Mouse (Mus musculus) heart, embryonic 14.5 days (tissue): ENCODE results near the gene Bloc1s4. TPM values are rescaled to one million over a fixed set of nuclear protein-coding genes. Genes with fewer than 3 reads are reported as not detected.

Experiments
- ATAC-seq: fragments of 200-750 bp; cut with Nextera tagmentation; 2 replicates; pipeline ENCODE4 v1.8.0; 2017; ENCODE audit warnings: low read depth, moderate TSS enrichment; ENCODE audit not compliant: insufficient number of reproducible peaks, insufficient read depth, low FRiP score
- H3K27ac ChIP-seq, 2 experiments: fragments of 200-500 bp in 1 of 2; fragments of 300-500 bp in 1 of 2; sonication (generic) in 1 of 2; replicated peaks in 1 of 2; 2 replicates each; pipeline ENCODE4 v1.5.1; 2012 to 2014; ENCODE audit warnings: low read depth in 2 of 2, low read length in 2 of 2, control low read depth in 1 of 2, mild to moderate bottlenecking in 1 of 2, mixed read lengths in 1 of 2; ENCODE audit not compliant: control insufficient read depth in 1 of 2, insufficient read depth in 1 of 2
- H3K27me3 ChIP-seq: fragments of 300-500 bp; sonication (generic); 2 replicates; pipeline ENCODE4 v1.6.1; 2014; ENCODE audit warnings: mild to moderate bottlenecking, low read length, control low read depth; ENCODE audit not compliant: control insufficient read depth, insufficient read depth
- H3K36me3 ChIP-seq: fragments of 300-500 bp; sonication (generic); 2 replicates; pipeline ENCODE4 v1.6.1; 2014; ENCODE audit warnings: mild to moderate bottlenecking, control low read depth, low read length, mixed read lengths; ENCODE audit not compliant: control insufficient read depth, insufficient read depth
- H3K4me1 ChIP-seq, 2 experiments: fragments of 200-500 bp in 1 of 2; fragments of 300-500 bp in 1 of 2; sonication (generic) in 1 of 2; 2 replicates each; pipeline ENCODE4 v1.6.1; 2012 to 2014; ENCODE audit warnings: low read length in 2 of 2, control low read depth in 1 of 2, mixed read lengths in 1 of 2; ENCODE audit not compliant: control insufficient read depth in 2 of 2, insufficient read depth in 2 of 2
- H3K4me2 ChIP-seq: fragments of 300-500 bp; sonication (generic); 2 replicates; pipeline ENCODE4 v1.6.1; 2014; ENCODE audit warnings: mild to moderate bottlenecking, low read length
- H3K4me3 ChIP-seq, 2 experiments: fragments of 200-500 bp in 1 of 2; fragments of 300-500 bp in 1 of 2; sonication (generic) in 1 of 2; 2 replicates each; pipeline ENCODE4 v1.5.1; 2012 to 2014; ENCODE audit warnings: low read length in 2 of 2, mild to moderate bottlenecking in 2 of 2, control low read depth in 1 of 2, low read depth in 1 of 2, moderate library complexity in 1 of 2; ENCODE audit not compliant: control insufficient read depth in 1 of 2, insufficient read depth in 1 of 2
- H3K9ac ChIP-seq: fragments of 300-500 bp; sonication (generic); 2 replicates; pipeline ENCODE4 v1.6.1; 2014; ENCODE audit warnings: mild to moderate bottlenecking, low read length
- H3K9me3 ChIP-seq: fragments of 300-500 bp; sonication (generic); 2 replicates; pipeline ENCODE4 v1.6.1; 2016; ENCODE audit warnings: low read length, control low read depth; ENCODE audit not compliant: control insufficient read depth
- WGBS: fragments of 180-500 bp; shearing (Covaris S2); extraction: QIAGEN DNeasy Blood & Tissue Kit; methylation state at CpG from one replicate; pipeline ENCODE4 v1.1.7; 2014; 5-methylcytosine and 5-hydroxymethylcytosine counted together
- polyA plus RNA-seq: library from polyadenylated mRNA; unstranded; fragments of >200 nt; fragmentation: Nextera tagmentation; extraction: Ambion mirVana; gene quantifications from 2 replicates; pipeline ENCODE4 v1.2.1, GENCODE M21; 2014

The Bloc1s4 gene
- polyA plus RNA-seq, 1 experiment from 2014 or later = 22.7 TPM

DNA sequence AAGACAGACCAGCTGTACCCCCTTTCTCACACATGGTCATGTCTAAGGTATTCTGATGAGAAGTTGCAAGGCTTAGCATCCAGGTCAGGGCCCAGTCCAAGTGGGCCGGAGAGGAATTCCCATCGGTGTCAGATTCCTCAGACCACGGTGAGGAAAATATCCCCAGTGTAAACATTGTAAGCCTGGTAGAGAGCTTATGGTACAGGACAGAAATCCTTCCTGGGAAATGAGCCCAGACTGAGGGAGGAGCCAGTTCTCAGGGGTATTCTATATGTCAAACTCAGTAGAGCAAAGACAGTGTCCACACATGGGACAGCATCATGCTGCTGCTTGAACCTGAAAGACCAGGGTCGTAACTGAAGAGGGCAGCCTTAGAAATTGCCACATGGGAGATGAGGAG is 11.4 kb upstream of the Bloc1s4 start:
- Histone ChIP-seq H3K4me3 (no peak overlapping the region), H3K27me3 (no peaks in the 10 kb centered on the region), H3K9ac (no peak overlapping the region), H3K36me3 (no peaks in the 10 kb centered on the region), H3K27ac (no peak overlapping the region), H3K9me3 (no peaks in the 10 kb centered on the region), H3K4me1 (no peaks in the 10 kb centered on the region; a peak in 1 of 4 replicates), H3K4me2 (no peak overlapping the region)
- 56% methylated on average over 4 of the region's 4 CpGs for WGBS
- no peak for ATAC-seq

- H3K4me1 ChIP-seq = no peaks in the 10 kb centered on the region
- no peaks in the 10 kb centered on the region for H3K9me3 ChIP-seq
- no peak overlapping the region for H3K27ac ChIP-seq
- no peak overlapping the region for H3K4me3 ChIP-seq
- WGBS = 69% methylated on average over 5 of the region's 5 CpGs
- no peaks in the 10 kb centered on the region for H3K27me3 ChIP-seq
- no peak overlapping the region for H3K4me2 ChIP-seq
- no peaks in the 10 kb centered on the region for H3K36me3 ChIP-seq
- no peak for ATAC-seq
- H3K9ac ChIP-seq = no peak overlapping the region
Observed at GRCm38 (mm10) chr5:36757033-36757432, 8.6 kb upstream of the Bloc1s4 start.

GRCm38 (mm10) chr5:36750119-36751078 is 1.9 kb upstream of the Bloc1s4 start:
- no peaks in the 10 kb centered on the region for H3K27me3 ChIP-seq
- H3K4me2 ChIP-seq = no peak overlapping the region
- 71% methylated on average over 9 of the region's 9 CpGs for WGBS
- no peaks in the 10 kb centered on the region for H3K9me3 ChIP-seq
- ATAC-seq = no peak
- H3K36me3 ChIP-seq = 0 out of 2 replicates have a peak, but pooled peaks cover 4% of the 10 kb centered on the region
- H3K4me3 ChIP-seq = no peak overlapping the region
- no peak overlapping the region for H3K9ac ChIP-seq
- no peak overlapping the region for H3K27ac ChIP-seq
- H3K4me1 ChIP-seq = peaks cover 0 to 17% of the 10 kb centered on the region in 2 experiments; a peak in 2 of 4 replicates

- Histone ChIP-seq H3K4me1 (peaks cover 0 to 17% of the 10 kb centered on the region in 2 experiments; a peak in 2 of 4 replicates), H3K9me3 (no peaks in the 10 kb centered on the region), H3K36me3 (0 out of 2 replicates have a peak, but pooled peaks cover 4% of the 10 kb centered on the region), H3K4me3 (peak overlapping the region; percentile 71 to 98), H3K9ac (peak overlapping the region; percentile 94), H3K27me3 (no peaks in the 10 kb centered on the region), H3K4me2 (peak overlapping the region; percentile 99), H3K27ac (peak overlapping the region in 1 of 2 experiments; percentile 24; a peak in 1 of 4 replicates)
- 2% methylated on average over 76 of the region's 76 CpGs for WGBS
- ATAC-seq = peak; percentile 19; the same call in 1 of the 2 replicates
Observed at GRCm38 (mm10) chr5:36747794-36748535, 485 bp downstream of the Bloc1s4 start.

GRCm38 (mm10) chr5:36747071-36747470 is 1.4 kb downstream of the Bloc1s4 start:
- peak overlapping the region; percentile 94; the same call in 1 of the 2 replicates for H3K9ac ChIP-seq
- 81% methylated on average over 7 of the region's 7 CpGs for WGBS
- H3K4me1 ChIP-seq = peaks cover 0 to 17% of the 10 kb centered on the region in 2 experiments; a peak in 2 of 4 replicates
- no peaks in the 10 kb centered on the region for H3K9me3 ChIP-seq
- no peak for ATAC-seq
- no peaks in the 10 kb centered on the region for H3K27me3 ChIP-seq
- H3K4me2 ChIP-seq = peak overlapping the region; percentile 99
- H3K27ac ChIP-seq = no peak overlapping the region
- H3K4me3 ChIP-seq = peak overlapping the region in 1 of 2 experiments; percentile 98; a peak in 2 of 4 replicates
- 0 out of 2 replicates have a peak, but pooled peaks cover 4% of the 10 kb centered on the region for H3K36me3 ChIP-seq

- ATAC-seq = no peak
- H3K9me3 ChIP-seq = no peaks in the 10 kb centered on the region
- H3K27me3 ChIP-seq = no peaks in the 10 kb centered on the region
- H3K9ac ChIP-seq = no peak overlapping the region
- 38% methylated on average over 16 of the region's 16 CpGs for WGBS
- H3K4me3 ChIP-seq = no peak overlapping the region
- 0 out of 2 replicates have a peak, but pooled peaks cover 4% of the 10 kb centered on the region for H3K36me3 ChIP-seq
- peaks cover 6 to 22% of the 10 kb centered on the region in 2 experiments for H3K4me1 ChIP-seq
- no peak overlapping the region for H3K27ac ChIP-seq
- peak overlapping the region; percentile 42 for H3K4me2 ChIP-seq
Observed at GRCm38 (mm10) chr5:36742126-36742848, 6.2 kb downstream of the Bloc1s4 start.

DNA sequence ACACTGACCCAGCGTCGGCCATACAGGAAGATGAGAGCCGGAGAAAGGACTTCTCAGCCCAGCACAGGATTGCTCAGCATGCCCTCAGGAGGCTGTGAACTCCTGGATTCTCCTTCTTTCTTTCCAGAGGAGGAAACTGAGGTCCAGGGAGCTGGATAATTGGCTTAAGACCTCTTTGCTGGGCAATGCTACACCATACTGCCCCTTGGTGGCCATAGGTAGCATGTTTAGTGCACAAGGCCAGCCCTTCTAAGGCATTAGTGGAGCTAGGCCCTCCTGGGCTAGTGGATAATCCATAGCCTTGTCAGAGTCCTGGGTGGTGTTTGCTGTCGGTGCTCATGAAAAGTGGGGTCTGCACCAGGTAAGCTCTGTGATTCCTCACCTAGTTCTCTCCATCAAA is 8.6 kb downstream of the Bloc1s4 start:
- no peak overlapping the region for H3K4me2 ChIP-seq
- no peaks in the 10 kb centered on the region for H3K9me3 ChIP-seq
- no peaks in the 10 kb centered on the region for H3K27me3 ChIP-seq
- H3K4me3 ChIP-seq = no peak overlapping the region
- no peak overlapping the region for H3K9ac ChIP-seq
- WGBS = 53% methylated on average over 4 of the region's 4 CpGs
- ATAC-seq = no peak
- peaks cover 11 to 18% of the 10 kb centered on the region in 2 experiments for H3K4me1 ChIP-seq
- no peaks in the 10 kb centered on the region for H3K36me3 ChIP-seq
- H3K27ac ChIP-seq = no peak overlapping the region
